Mouse (Mus musculus) left cerebral cortex, postnatal 4 days (tissue): Measurements from ENCODE around the gene Olfr1228. TPM values are rescaled to one million over a fixed set of nuclear protein-coding genes. Genes with fewer than 3 reads are reported as not detected.

ENCODE experiments used
- DNase-seq: peaks from one replicate; pipeline ENCODE4 v3.0.0-alpha.2; 2022
- intact Hi-C: fragments of 180-260 bp; cut with DNase I; formaldehyde crosslinking; loops from one replicate; pipeline ENCODE4 v1.15.1; 2025
- total RNA-seq, 2 experiments: library from RNA; stranded (reverse); gene quantifications; 2 replicates each; pipeline ENCODE4 v1.2.3; 2021

The Olfr1228 gene
- not detected for total RNA-seq

DNA sequence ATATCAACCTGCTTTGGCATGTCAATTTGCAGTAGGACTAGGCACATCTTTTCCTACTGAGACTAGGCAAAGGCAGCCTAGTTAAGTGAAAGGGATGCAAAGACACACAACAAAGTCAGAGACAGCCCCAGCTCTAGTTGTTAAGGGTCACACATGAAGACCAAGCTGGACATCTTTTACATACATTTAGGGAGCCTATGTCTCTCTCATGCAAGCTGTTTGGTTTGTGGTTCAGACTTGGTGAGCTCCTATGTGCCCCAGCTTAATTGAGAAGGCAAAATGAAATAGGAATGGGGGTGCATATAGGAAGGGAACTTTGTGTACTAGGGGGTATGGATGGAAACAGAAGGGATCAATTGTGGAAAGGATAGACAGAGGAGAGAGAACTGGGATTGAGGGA lies at the start of gene Olfr1228:
Gene Olfr1228 (minus strand): TSS at position 101 of the 400 bp plus-strand sequence.
- no peak for DNase-seq
- intact Hi-C loops = no loop called here

- DNase-seq = no peak
- intact Hi-C loops = no loop called here
Observed at GRCm38 (mm10) chr2:89297168-89297567, 43.3 kb upstream of the Olfr1228 start, which contains the start of gene Olfr1230. TSS of gene Olfr1230 (minus strand) at chr2:89297268.

DNA sequence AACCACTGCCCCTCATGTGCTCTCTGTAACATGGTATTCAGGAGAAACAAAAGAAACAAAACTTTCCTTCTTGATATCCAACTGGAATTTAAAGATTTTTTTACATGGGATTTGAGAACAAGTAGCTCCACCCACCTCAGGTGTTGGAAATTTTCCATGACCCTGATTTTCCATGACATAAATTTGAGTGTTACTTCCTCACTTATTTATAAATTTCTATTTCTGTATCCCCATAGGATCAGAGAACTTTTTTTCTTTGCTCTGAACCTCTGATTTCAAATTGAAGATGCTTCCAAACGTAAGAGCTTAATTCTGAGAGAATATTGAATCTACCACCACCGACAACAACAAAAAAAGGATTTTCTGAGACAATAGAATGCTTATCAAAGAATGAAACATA lies 34.1 kb upstream of the Olfr1228 start, which contains the start of gene Olfr1229:
Gene Olfr1229 (minus strand): TSS at position 101 of the 400 bp plus-strand sequence.
- no peak for DNase-seq
- intact Hi-C loops = no loop called here

DNA sequence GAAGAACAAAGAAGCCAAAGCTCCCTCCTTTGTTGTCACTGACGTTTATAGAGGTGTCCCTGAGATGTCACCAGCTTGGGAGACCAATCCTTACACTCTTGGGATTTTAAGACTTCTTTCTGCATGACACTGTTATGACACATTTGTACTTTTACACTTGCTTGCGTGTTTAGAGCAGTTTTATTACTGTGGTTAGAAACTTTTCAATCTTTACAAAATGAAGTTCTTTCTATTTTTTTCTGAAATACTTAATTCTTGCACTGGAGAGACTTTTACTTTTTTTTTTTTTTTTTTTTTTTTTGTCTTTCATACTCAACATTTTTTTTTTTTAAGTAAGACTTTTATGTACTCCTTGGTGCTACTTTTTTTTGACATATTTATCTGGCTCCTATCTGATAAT lies 53.9 kb downstream of the Olfr1228 start, which contains the start of gene Olfr1226:
Gene Olfr1226 (minus strand): TSS at position 101 of the 400 bp plus-strand sequence.
- intact Hi-C loops = no loop called here

More for the DNA sequence above, 53.9 kb downstream of the Olfr1228 start, which contains the start of gene Olfr1226:
- DNase-seq = no peak

Other genes with a start within 250 kb of the Olfr1228 start
- gene Olfr1215, start 247.1 kb downstream of the Olfr1228 start, total RNA-seq = not detected
- gene Olfr1216, start 235.7 kb downstream of the Olfr1228 start, total RNA-seq = not detected
- not detected for gene Olfr1217, start 222.0 kb downstream of the Olfr1228 start, total RNA-seq
- gene Olfr1218, start 192.9 kb downstream of the Olfr1228 start, total RNA-seq = not detected
- gene Olfr1219, start 170.5 kb downstream of the Olfr1228 start, total RNA-seq = not detected
- gene Olfr1220, start 147.2 kb downstream of the Olfr1228 start, total RNA-seq = not detected
- not detected for gene Olfr1221, start 136.8 kb downstream of the Olfr1228 start, total RNA-seq
- not detected for gene Olfr1222, start 121.0 kb downstream of the Olfr1228 start, total RNA-seq
- not detected for gene Olfr1223, start 102.5 kb downstream of the Olfr1228 start, total RNA-seq
- gene Olfr1224-ps1, start 90.0 kb downstream of the Olfr1228 start, total RNA-seq = not detected
- not detected for gene Olfr1225, start 79.4 kb downstream of the Olfr1228 start, total RNA-seq
- gene Olfr1226, start 54.0 kb downstream of the Olfr1228 start, total RNA-seq = not detected
- gene Olfr1229, start 34.0 kb upstream of the Olfr1228 start, total RNA-seq = not detected
- not detected for gene Olfr1230, start 43.2 kb upstream of the Olfr1228 start, total RNA-seq
- gene Olfr1231, start 53.0 kb upstream of the Olfr1228 start, total RNA-seq = not detected
- gene Olfr1232, start 75.6 kb upstream of the Olfr1228 start, total RNA-seq = not detected
- not detected for gene Olfr1233, start 88.3 kb upstream of the Olfr1228 start, total RNA-seq
- gene Olfr1234, start 110.8 kb upstream of the Olfr1228 start, total RNA-seq = not detected
- not detected for gene Olfr1238, start 155.6 kb upstream of the Olfr1228 start, total RNA-seq
- gene Olfr1239, start 166.3 kb upstream of the Olfr1228 start, total RNA-seq = not detected
- not detected for gene Olfr1240, start 188.9 kb upstream of the Olfr1228 start, total RNA-seq
- not detected for gene Olfr1241, start 233.1 kb upstream of the Olfr1228 start, total RNA-seq
- gene Olfr1242, start 244.3 kb upstream of the Olfr1228 start, total RNA-seq = not detected